Mouse (Mus musculus): ENCODE data around the gene Tuba1c.

DNA sequence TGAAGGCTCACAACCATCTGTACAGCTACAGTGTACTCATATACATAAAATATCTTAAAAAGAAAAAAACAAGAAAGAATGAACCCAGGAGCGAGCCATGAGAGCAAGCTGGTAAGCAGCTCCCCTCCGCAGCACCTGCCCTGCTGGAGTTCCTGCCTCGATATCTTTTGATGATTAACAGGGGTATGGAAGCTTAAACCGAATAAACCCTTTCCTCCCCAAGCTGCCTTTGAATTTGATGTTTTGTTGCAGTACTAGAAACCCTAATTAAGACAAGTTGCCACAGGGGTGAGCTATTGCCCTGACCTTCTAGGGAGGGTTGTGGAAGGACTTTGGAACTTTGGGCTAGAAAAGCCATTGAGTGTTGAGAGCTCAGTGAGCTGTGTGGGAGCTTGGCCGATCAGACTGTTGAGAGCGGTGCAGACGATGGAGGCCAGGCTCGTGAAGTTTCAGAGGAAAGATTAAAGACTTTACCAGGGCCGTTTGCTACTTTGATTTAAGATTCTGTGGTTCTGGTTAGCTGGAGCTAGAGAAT lies 15.1 kb upstream of the Tuba1c start:
- TF ChIP-seq CTCF (IDR thresholded peaks at IDR 0.05; ENCODE audit: low read depth, low read length): no peak
- TF ChIP-seq POLR2A (IDR thresholded peaks at IDR 0.05; ENCODE audit: borderline replicate concordance, low read depth, low read length): no peak
